Mouse (Mus musculus): ENCODE measurements at regions not wholly inside any gene's neighbourhood (a gene's known extent, or its start where the extent isn't known, plus 50 kb on each side); places are given as distances from the start of the nearest gene placed in this dataset.

- no peak for ATAC-seq (replicated peaks; ENCODE audit: poor library complexity, severe bottlenecking)
Measured at GRCm38 (mm10) chr15:65646470-65646869, 631.8 kb upstream of the Gm21961 start.

GRCm38 (mm10) chr15:65639484-65639883 is 624.8 kb upstream of the Gm21961 start:
- peak; percentile 72 for ATAC-seq (replicated peaks; ENCODE audit: poor library complexity, severe bottlenecking)

- ATAC-seq (replicated peaks; ENCODE audit: poor library complexity, severe bottlenecking) = peak; percentile 83
Measured at GRCm38 (mm10) chr15:65637520-65638184, 622.9 kb upstream of the Gm21961 start.

- ATAC-seq (replicated peaks; ENCODE audit: poor library complexity, severe bottlenecking) = no peak
Measured at GRCm38 (mm10) chr15:65632440-65632839, 617.7 kb upstream of the Gm21961 start.

- no peak for ATAC-seq (replicated peaks; ENCODE audit: poor library complexity, severe bottlenecking)
Measured at GRCm38 (mm10) chr15:65630476-65630875, 615.8 kb upstream of the Gm21961 start.

GRCm38 (mm10) chr15:65592718-65593477 is 578.2 kb upstream of the Gm21961 start:
- ATAC-seq (replicated peaks; ENCODE audit: poor library complexity, severe bottlenecking) = no peak

GRCm38 (mm10) chr15:65585566-65585965 is 570.9 kb upstream of the Gm21961 start:
- ATAC-seq (replicated peaks; ENCODE audit: poor library complexity, severe bottlenecking) = no peak

GRCm38 (mm10) chr15:65579353-65579752 is 564.6 kb upstream of the Gm21961 start:
- no peak for ATAC-seq (replicated peaks; ENCODE audit: poor library complexity, severe bottlenecking)

- ATAC-seq (replicated peaks; ENCODE audit: poor library complexity, severe bottlenecking) = no peak
Measured at GRCm38 (mm10) chr15:65567931-65568330, 553.2 kb upstream of the Gm21961 start.

GRCm38 (mm10) chr15:65557846-65558835 is 543.4 kb upstream of the Gm21961 start:
- ATAC-seq (replicated peaks; ENCODE audit: poor library complexity, severe bottlenecking) = no peak

GRCm38 (mm10) chr15:65549046-65549445 is 534.3 kb upstream of the Gm21961 start:
- no peak for ATAC-seq (replicated peaks; ENCODE audit: poor library complexity, severe bottlenecking)

GRCm38 (mm10) chr15:65535606-65536005 is 520.9 kb upstream of the Gm21961 start:
- ATAC-seq (replicated peaks; ENCODE audit: poor library complexity, severe bottlenecking) = no peak

- no peak for ATAC-seq (replicated peaks; ENCODE audit: poor library complexity, severe bottlenecking)
Measured at GRCm38 (mm10) chr15:65532241-65532640, 517.5 kb upstream of the Gm21961 start.

- ATAC-seq (replicated peaks; ENCODE audit: poor library complexity, severe bottlenecking) = no peak
Measured at GRCm38 (mm10) chr15:65502656-65503055, 488.0 kb upstream of the Gm21961 start.

- no peak for ATAC-seq (replicated peaks; ENCODE audit: poor library complexity, severe bottlenecking)
Measured at GRCm38 (mm10) chr15:65478940-65479339, 464.2 kb upstream of the Gm21961 start.

- no peak for ATAC-seq (replicated peaks; ENCODE audit: poor library complexity, severe bottlenecking)
Measured at GRCm38 (mm10) chr15:65455203-65455816, 440.6 kb upstream of the Gm21961 start.

- no peak for ATAC-seq (replicated peaks; ENCODE audit: poor library complexity, severe bottlenecking)
Measured at GRCm38 (mm10) chr15:65452258-65453028, 437.7 kb upstream of the Gm21961 start.

GRCm38 (mm10) chr15:65419736-65420135 is 405.0 kb upstream of the Gm21961 start:
- ATAC-seq (replicated peaks; ENCODE audit: poor library complexity, severe bottlenecking) = no peak
